Mouse (Mus musculus) olfactory bulb, adult 2 months (tissue): Measurements from ENCODE around the gene Bicra. TPM values are rescaled to one million over a fixed set of nuclear protein-coding genes. Genes with fewer than 3 reads are reported as not detected.
A peak's percentile ranks its signal among the peaks of the same experiment; 100 is the strongest.

ENCODE experiments used
- H3K27ac ChIP-seq: fragments of 200-500 bp; 2 replicates; pipeline ENCODE4 v1.5.1; 2012; ENCODE audit warnings: low read depth, low read length; ENCODE audit not compliant: insufficient read depth
- H3K4me1 ChIP-seq: fragments of 200-500 bp; 2 replicates; pipeline ENCODE4 v1.6.1; 2012; ENCODE audit warnings: low read length; ENCODE audit not compliant: control insufficient read depth, insufficient read depth
- H3K4me3 ChIP-seq: fragments of 200-500 bp; 2 replicates; pipeline ENCODE4 v1.5.1; 2012; ENCODE audit warnings: mild to moderate bottlenecking, low read depth, low read length, moderate library complexity; ENCODE audit not compliant: insufficient read depth
- CTCF ChIP-seq: fragments of 200-500 bp; IDR thresholded peaks from 2 replicates; pipeline ENCODE4 v1.5.1; 2012; ENCODE audit warnings: low read depth, mild to moderate bottlenecking, low read length, moderate library complexity; ENCODE audit not compliant: insufficient read depth
- POLR2A ChIP-seq: fragments of 200-500 bp; IDR thresholded peaks from 2 replicates; pipeline ENCODE4 v1.6.1; 2012; ENCODE audit warnings: mild to moderate bottlenecking, low read depth, low read length, moderate library complexity; ENCODE audit not compliant: insufficient read depth
- WGBS: fragments of 180-500 bp; shearing (Covaris S2); methylation state at CpG from one replicate; pipeline ENCODE4 v1.1.7; 2018; 5-methylcytosine and 5-hydroxymethylcytosine counted together
- polyA plus RNA-seq: library from polyadenylated mRNA; stranded (reverse); fragments of >200 nt; gene quantifications from 2 replicates; pipeline ENCODE4 v1.2.4, GENCODE M21; 2012; ENCODE audit warnings: low replicate concordance; ENCODE audit not compliant: missing spikeins, insufficient read depth, insufficient read length

Bicra gene
- polyA plus RNA-seq, 1 experiment = not detected

DNA sequence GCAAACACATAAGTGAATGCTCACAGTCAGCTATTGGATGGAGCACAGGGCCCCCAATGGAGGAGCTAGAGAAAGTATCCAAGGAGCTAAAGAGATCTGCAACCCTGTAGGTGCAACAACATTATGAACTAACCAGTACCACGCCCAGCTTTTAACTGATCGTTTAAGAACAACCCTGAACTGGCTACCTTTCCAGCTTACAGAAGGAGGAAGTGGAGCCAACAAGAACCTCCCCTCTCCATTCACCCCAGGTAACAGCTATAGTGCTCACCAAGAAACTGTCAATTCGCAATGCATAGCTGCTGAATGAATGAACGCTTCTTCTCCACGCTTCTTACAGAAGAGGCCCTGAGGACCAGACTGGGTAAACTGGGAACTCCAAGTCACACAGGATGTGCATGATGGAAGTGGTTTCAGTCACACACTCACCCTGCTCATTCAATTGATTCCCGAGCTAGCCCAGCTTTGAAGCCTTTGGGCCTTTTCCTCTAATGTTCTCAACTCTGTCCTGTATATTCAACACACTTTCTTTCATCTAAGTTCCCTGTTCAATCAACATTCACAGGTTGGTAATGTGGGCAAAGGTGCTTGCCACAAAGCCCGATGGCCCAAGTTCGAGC is 23.0 kb downstream of the Bicra start:
- Histone ChIP-seq H3K4me3 (no peak overlapping the region), H3K4me1 (peaks cover 20% of the 10 kb centered on the region), H3K27ac (no peak overlapping the region)
- TF ChIP-seq CTCF (no peak), POLR2A (no peak)
- 91% methylated on average over 8 of the region's 8 CpGs for WGBS

DNA sequence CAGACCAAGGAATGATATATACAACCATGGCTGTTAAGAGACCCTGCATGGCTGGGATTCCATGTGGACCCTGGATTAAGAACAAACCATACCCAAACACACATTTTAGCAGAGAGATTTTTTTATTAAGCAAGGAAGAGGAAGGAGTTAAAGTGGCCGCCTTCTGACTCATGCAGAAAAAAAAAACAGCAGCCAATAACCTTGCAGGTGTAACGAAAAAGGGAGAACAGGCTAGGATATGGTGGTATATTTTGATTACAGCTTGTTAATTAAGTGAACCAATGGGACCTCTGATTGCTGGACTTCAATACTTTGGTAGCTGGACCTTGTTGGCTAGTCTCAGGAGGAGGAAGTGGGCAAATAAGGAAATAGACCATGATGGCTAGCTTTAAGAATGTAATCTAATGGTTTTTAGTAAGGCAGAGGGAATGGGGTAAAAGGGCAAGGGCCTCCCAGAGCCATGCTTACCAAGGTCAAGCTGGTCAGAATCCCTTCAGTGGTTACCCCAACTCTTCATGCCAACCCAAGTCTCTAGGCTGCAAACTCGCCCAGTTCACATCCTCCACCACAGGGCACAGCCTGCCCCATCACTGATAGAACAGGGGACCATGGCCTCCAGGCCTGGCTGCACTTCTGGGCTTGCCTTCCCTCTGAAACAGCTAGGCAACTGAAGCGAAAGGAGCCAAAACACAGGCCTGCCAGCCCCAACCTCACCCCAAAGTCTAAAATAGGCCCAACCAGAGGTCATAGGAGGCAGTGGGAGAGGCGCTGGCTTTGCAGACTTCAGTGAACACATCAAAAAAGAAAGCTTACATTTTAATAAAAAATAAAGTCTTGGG is 28.2 kb downstream of the Bicra start:
- TF ChIP-seq POLR2A (no peak), CTCF (no peak)
- H3K27ac ChIP-seq = peak overlapping the region; percentile 36; the same call in 1 of the 2 replicates
- 79% methylated on average over 5 of the region's 5 CpGs for WGBS
- peaks cover 11% of the 10 kb centered on the region for H3K4me1 ChIP-seq
- no peak overlapping the region for H3K4me3 ChIP-seq

DNA sequence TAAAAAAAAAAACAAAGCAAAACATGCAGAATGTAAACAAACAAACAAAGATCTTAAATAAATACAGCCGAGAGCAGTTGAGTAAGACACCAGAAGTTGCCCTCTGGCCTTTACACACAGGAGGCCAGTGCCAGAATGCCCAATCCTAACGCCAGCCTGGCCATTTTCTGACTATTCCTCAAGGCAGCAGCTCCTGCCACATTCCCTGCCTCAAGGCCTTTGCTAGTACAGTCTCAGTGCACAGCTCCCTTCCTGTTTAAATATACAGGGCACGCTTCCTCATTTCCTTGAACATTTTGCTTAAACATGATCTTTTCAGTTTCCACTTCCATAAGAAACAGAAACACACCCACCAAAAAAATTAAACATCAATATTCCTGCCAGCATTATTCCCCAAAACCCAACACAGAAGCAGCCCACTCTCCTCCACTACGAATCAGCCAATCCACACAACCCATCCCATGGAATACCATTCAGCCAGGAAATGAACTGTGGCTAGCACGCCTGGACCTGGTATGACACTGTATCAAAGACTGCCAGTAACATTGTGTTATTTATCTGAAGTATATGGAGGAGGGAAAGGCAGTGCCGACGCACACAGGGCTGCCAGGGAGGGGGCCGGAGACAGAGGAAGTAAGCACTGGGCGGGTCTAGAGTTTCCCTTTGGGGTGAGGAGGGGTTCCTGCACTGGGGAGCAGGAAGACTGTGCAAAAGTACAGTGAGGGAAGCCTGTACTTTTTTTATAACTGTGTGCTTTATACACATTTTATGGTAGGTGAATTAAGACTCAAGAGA is 29.5 kb downstream of the Bicra start:
- Histone ChIP-seq H3K27ac (no peak overlapping the region), H3K4me3 (no peak overlapping the region), H3K4me1 (peaks cover 11% of the 10 kb centered on the region)
- 74% methylated on average over 9 of the region's 9 CpGs for WGBS
- TF ChIP-seq CTCF (no peak), POLR2A (no peak)

DNA sequence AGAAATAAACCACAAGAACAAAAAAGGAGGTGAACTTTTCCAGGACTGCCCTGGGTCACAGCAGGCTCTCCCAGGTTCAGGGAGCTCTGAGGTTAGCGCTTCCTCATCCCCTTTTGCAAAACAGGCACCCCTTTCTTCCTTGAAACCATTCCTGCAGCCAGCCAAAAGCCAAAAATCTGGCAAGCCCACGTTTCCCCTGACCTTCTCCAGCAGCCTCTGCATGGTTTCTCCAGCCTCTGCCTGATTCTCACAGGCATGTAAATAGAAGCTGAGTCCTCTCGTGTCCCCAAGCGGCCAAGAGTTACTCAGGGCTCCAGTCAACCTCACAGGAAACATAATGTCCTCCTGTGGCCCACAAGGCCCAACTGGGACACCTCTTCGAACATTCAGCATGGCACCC is 32.3 kb downstream of the Bicra start:
- Histone ChIP-seq H3K4me3 (no peak overlapping the region), H3K4me1 (peaks cover 6% of the 10 kb centered on the region; the same call in 1 of the 2 replicates), H3K27ac (no peak overlapping the region)
- 69% methylated on average over 5 of the region's 5 CpGs for WGBS
- TF ChIP-seq POLR2A (no peak), CTCF (no peak)

DNA sequence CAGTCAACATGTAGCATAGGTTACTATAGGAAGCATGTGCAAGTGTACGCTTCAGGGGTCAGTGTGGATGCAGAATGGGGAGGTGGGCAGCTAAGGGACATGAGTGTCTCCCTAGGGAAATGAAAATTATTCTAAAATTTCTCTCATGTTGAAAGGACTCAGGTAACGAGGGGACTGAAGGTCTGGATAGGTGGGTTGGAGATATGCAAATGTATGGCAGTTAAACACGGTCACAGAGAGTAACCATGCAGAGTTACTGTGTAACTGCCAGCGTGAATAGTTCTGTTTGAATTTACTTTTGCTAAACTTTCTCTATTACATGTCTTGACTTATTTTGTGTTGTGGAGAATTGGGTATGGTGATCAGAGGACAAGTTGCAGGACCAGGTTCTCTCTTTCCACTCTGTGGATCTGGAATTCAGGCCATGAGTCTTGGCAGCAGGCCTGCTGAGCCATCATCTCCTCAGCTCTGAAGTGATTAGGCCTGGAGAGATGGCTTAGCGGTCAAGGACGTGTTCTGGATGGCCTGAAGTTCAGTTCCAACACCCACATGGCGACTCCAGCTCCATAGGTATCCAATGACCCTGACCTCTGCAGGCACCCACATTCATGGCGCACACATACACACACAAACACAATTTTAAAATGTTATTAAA is 33.1 kb downstream of the Bicra start:
- Histone ChIP-seq H3K4me3 (no peak overlapping the region), H3K4me1 (peaks cover 4% of the 10 kb centered on the region; the same call in 1 of the 2 replicates), H3K27ac (no peak overlapping the region)
- TF ChIP-seq CTCF (no peak), POLR2A (no peak)
- WGBS = 86% methylated on average over 8 of the region's 8 CpGs

DNA sequence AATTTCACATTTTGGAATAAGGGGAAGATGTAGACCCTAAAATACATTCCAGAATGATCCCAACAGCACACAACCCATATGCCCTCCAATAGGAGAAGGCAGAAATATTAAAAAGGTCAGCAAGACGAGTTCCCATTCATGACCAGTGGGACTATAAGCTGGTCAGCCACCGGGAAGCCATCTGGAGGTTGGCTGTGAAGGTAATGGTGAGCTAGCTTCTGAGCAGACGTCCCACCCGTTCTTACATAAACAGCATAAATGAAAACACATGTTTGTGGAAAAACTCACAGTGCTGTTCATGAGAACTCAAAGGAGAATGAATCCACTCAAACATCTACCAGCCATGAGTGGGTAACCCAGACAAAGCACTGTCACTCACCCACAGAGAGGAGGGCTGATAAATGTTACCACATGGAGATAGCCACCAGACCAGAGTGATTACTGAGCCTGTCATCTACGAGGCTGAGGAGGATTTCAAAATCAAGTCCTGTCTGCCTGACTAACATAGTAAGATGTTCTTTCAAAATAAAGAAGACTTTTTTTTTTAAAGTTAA is 33.9 kb downstream of the Bicra start:
- TF ChIP-seq POLR2A = no peak
- Histone ChIP-seq H3K4me3 (no peak overlapping the region), H3K4me1 (peaks cover 3% of the 10 kb centered on the region; the same call in 1 of the 2 replicates), H3K27ac (no peak overlapping the region)
- 79% methylated on average over 5 of the region's 5 CpGs for WGBS

DNA sequence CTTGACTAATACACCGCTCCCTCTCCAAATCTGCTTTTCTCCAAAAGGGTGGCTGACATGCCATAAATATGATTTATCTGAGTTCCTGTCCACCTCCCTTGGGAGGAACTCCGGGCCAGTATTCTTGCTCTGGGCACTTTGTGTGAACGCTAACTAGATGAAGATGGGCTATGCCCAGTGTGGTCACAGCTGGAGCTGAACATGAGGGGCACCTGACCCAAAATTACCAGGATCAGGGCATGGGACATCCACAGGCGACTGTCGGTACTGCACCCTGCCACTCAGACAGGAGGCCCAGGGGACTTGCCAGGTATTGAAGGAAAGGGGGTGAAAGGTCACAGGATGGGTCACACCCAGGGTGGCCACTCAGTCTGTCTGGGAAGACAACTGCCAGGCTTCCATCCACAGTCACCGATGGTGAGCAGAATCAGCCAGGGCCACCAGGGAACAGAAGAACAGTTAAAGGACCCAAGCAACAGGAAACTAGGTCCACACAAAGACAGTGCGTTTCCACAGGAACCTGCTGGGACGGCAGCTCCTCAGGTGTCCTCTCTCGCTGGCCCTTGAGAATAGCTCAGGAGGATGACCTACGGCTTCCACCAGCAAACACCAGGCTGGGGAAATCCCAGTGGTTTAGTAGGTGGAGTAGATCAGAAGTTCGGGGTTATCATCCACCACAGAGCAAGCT is 35.0 kb downstream of the Bicra start:
- WGBS = 86% methylated on average over 11 of the region's 11 CpGs
- TF ChIP-seq POLR2A = no peak
- peak; percentile 46; the same call in 1 of the 2 replicates for TF ChIP-seq CTCF

More for the DNA sequence above, 35.0 kb downstream of the Bicra start:
- no peak overlapping the region for H3K27ac ChIP-seq
- H3K4me3 ChIP-seq = no peak overlapping the region
- peaks cover 3% of the 10 kb centered on the region; the same call in 1 of the 2 replicates for H3K4me1 ChIP-seq
